Mouse (Mus musculus): ENCODE measurements at regions not wholly inside any gene's neighbourhood (a gene's known extent, or its start where the extent isn't known, plus 50 kb on each side); places are given as distances from the start of the nearest gene placed in this dataset.

- DNase-seq (ENCODE audit: low spot score), result no peak
Measured at GRCm38 (mm10) chr2:71640251-71640650, 93.7 kb upstream of the Dlx2 start.

- no peak for DNase-seq (ENCODE audit: low spot score)
Measured at GRCm38 (mm10) chr2:71644038-71644470, 97.5 kb upstream of the Dlx2 start.

GRCm38 (mm10) chr2:71647914-71648497, 97.4 kb upstream of the Itga6 start:
- no peak for DNase-seq (ENCODE audit: low spot score)

- no peak for DNase-seq (ENCODE audit: low spot score)
Measured at GRCm38 (mm10) chr2:71651662-71652061, 93.8 kb upstream of the Itga6 start.

- no peak for DNase-seq (ENCODE audit: low spot score)
Measured at GRCm38 (mm10) chr2:71652261-71652801, 93.1 kb upstream of the Itga6 start.

- DNase-seq (ENCODE audit: low spot score), result no peak
Measured at GRCm38 (mm10) chr2:71654817-71655503, 90.5 kb upstream of the Itga6 start.

- DNase-seq (ENCODE audit: low spot score), result peak; percentile 64
Measured at GRCm38 (mm10) chr2:71655504-71656390, 89.7 kb upstream of the Itga6 start.

GRCm38 (mm10) chr2:71656611-71657244, 88.7 kb upstream of the Itga6 start:
- no peak for DNase-seq (ENCODE audit: low spot score)

- no peak for DNase-seq (ENCODE audit: low spot score)
Measured at GRCm38 (mm10) chr2:71661438-71661837, 84.0 kb upstream of the Itga6 start.

GRCm38 (mm10) chr2:71661986-71662385, 83.4 kb upstream of the Itga6 start:
- no peak for DNase-seq (ENCODE audit: low spot score)

GRCm38 (mm10) chr2:71663453-71663852, 82.0 kb upstream of the Itga6 start:
- no peak for DNase-seq (ENCODE audit: low spot score)

GRCm38 (mm10) chr2:71666927-71667326, 78.5 kb upstream of the Itga6 start:
- DNase-seq (ENCODE audit: low spot score), result no peak

GRCm38 (mm10) chr2:71667746-71668145, 77.7 kb upstream of the Itga6 start:
- no peak for DNase-seq (ENCODE audit: low spot score)

GRCm38 (mm10) chr2:71670228-71670790, 75.1 kb upstream of the Itga6 start:
- no peak for DNase-seq (ENCODE audit: low spot score)

GRCm38 (mm10) chr2:71670882-71671281, 74.5 kb upstream of the Itga6 start:
- no peak for DNase-seq (ENCODE audit: low spot score)

GRCm38 (mm10) chr2:71673087-71673920, 72.1 kb upstream of the Itga6 start:
- no peak for DNase-seq (ENCODE audit: low spot score)

- no peak for DNase-seq (ENCODE audit: low spot score)
Measured at GRCm38 (mm10) chr2:71680746-71681145, 64.7 kb upstream of the Itga6 start.

GRCm38 (mm10) chr2:71681148-71681547, 64.3 kb upstream of the Itga6 start:
- DNase-seq (ENCODE audit: low spot score), result no peak

GRCm38 (mm10) chr2:71683375-71683774, 62.0 kb upstream of the Itga6 start:
- DNase-seq (ENCODE audit: low spot score), result no peak

GRCm38 (mm10) chr2:71685239-71685638, 60.2 kb upstream of the Itga6 start:
- DNase-seq (ENCODE audit: low spot score), result no peak

GRCm38 (mm10) chr2:71689041-71689440, 56.4 kb upstream of the Itga6 start:
- no peak for DNase-seq (ENCODE audit: low spot score)

Measured in testis, postnatal 14 days (tissue).